Mouse (Mus musculus) neural tube, embryonic 15.5 days (tissue): ENCODE results near the gene Dgkd. TPM values are rescaled to one million over a fixed set of nuclear protein-coding genes. Genes with fewer than 3 reads are reported as not detected.

ENCODE experiments used
- ATAC-seq: fragments of 200-750 bp; cut with Nextera tagmentation; 2 replicates; pipeline ENCODE4 v1.8.0; 2017; ENCODE audit warnings: mild to moderate bottlenecking, moderate TSS enrichment, moderate library complexity; ENCODE audit not compliant: low FRiP score
- H3K27ac ChIP-seq: fragments of 300-500 bp; sonication (generic); replicated peaks from 2 replicates; pipeline ENCODE4 v1.5.1; 2015; ENCODE audit warnings: mild to moderate bottlenecking, inconsistent platforms
- H3K27me3 ChIP-seq: fragments of 300-500 bp; sonication (generic); replicated peaks from 2 replicates; pipeline ENCODE4 v1.6.1; 2015; ENCODE audit warnings: inconsistent platforms
- H3K36me3 ChIP-seq: fragments of 300-500 bp; sonication (generic); 2 replicates; pipeline ENCODE4 v1.6.1; 2015; ENCODE audit warnings: inconsistent platforms
- H3K4me1 ChIP-seq: fragments of 300-500 bp; sonication (generic); 2 replicates; pipeline ENCODE4 v1.6.1; 2015; ENCODE audit warnings: inconsistent platforms
- H3K4me2 ChIP-seq: fragments of 300-500 bp; sonication (generic); 2 replicates; pipeline ENCODE4 v1.6.1; 2015; ENCODE audit warnings: inconsistent platforms, mild to moderate bottlenecking, moderate library complexity
- H3K4me3 ChIP-seq: fragments of 300-500 bp; sonication (generic); replicated peaks from 2 replicates; pipeline ENCODE4 v1.5.1; 2015; ENCODE audit warnings: mild to moderate bottlenecking, inconsistent platforms
- H3K9ac ChIP-seq: fragments of 300-500 bp; sonication (generic); replicated peaks from 2 replicates; pipeline ENCODE4 v1.6.1; 2015; ENCODE audit warnings: mild to moderate bottlenecking, inconsistent platforms
- H3K9me3 ChIP-seq: fragments of 300-500 bp; sonication (generic); replicated peaks from 2 replicates; pipeline ENCODE4 v1.6.1; 2016; ENCODE audit warnings: inconsistent platforms
- WGBS: fragments of 180-500 bp; shearing (Covaris S2); methylation state at CpG from one replicate; pipeline ENCODE4 v1.1.7; 2015; ENCODE audit warnings: mixed read lengths; 5-methylcytosine and 5-hydroxymethylcytosine counted together
- polyA plus RNA-seq: library from polyadenylated mRNA; unstranded; fragments of >200 nt; fragmentation: Nextera tagmentation; extraction: Ambion mirVana; gene quantifications from 2 replicates; pipeline ENCODE4 v1.2.1, GENCODE M21; 2015

Gene Dgkd
- polyA plus RNA-seq, 1 experiment from 2014 or later, result 45.4 TPM

GRCm38 (mm10) chr1:87893414-87893813 lies 40.3 kb downstream of the Dgkd start:
- Histone ChIP-seq H3K4me1 (no peaks in the 10 kb centered on the region; the same call in 1 of the 2 replicates), H3K27ac (no peak overlapping the region), H3K36me3 (no peaks in the 10 kb centered on the region), H3K27me3 (no peaks in the 10 kb centered on the region), H3K4me3 (no peak overlapping the region), H3K9me3 (no peaks in the 10 kb centered on the region), H3K4me2 (no peak overlapping the region), H3K9ac (no peak overlapping the region)
- no peak for ATAC-seq
- 97% methylated on average over 4 of the region's 4 CpGs for WGBS

- H3K4me2 ChIP-seq, result no peak overlapping the region
- H3K4me1 ChIP-seq, result no peaks in the 10 kb centered on the region
- H3K36me3 ChIP-seq, result no peaks in the 10 kb centered on the region
- no peaks in the 10 kb centered on the region for H3K27me3 ChIP-seq
- ATAC-seq, result no peak
- no peaks in the 10 kb centered on the region for H3K9me3 ChIP-seq
- 92% methylated on average over 2 of the region's 2 CpGs for WGBS
- no peak overlapping the region for H3K9ac ChIP-seq
- no peak overlapping the region for H3K27ac ChIP-seq
- H3K4me3 ChIP-seq, result no peak overlapping the region
Observed at GRCm38 (mm10) chr1:87896921-87897320, 43.8 kb downstream of the Dgkd start.

GRCm38 (mm10) chr1:87899701-87900100 lies 46.6 kb downstream of the Dgkd start:
- 90% methylated on average over 2 of the region's 2 CpGs for WGBS
- no peaks in the 10 kb centered on the region for H3K9me3 ChIP-seq
- H3K27me3 ChIP-seq, result no peaks in the 10 kb centered on the region
- no peak for ATAC-seq
- no peak overlapping the region for H3K4me2 ChIP-seq
- no peaks in the 10 kb centered on the region for H3K4me1 ChIP-seq
- no peak overlapping the region for H3K4me3 ChIP-seq
- no peak overlapping the region for H3K9ac ChIP-seq
- no peaks in the 10 kb centered on the region for H3K36me3 ChIP-seq
- H3K27ac ChIP-seq, result no peak overlapping the region

DNA sequence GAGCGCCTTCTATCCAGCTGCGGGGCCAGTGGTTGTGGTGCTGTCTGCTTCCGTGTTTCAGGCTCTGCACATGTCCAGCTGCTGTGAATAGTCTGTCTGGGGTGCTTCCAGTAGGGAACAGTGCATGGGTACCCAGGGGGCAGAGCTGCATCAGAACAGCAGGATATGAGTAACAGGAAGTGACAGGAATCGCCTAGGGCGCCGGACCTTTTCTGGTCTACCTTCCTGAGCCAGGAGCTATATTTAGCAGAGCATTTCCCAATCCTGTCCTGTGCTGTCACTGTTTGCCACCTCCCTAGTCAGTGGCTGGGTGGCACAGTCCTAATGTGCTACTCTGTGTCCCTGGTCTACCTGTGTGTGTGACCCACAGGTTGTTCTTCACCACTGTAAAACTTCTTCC lies 47.9 kb downstream of the Dgkd start:
- 97% methylated on average over 6 of the region's 6 CpGs for WGBS
- Histone ChIP-seq H3K9ac (no peak overlapping the region), H3K4me3 (no peak overlapping the region), H3K27me3 (no peaks in the 10 kb centered on the region), H3K36me3 (no peaks in the 10 kb centered on the region), H3K27ac (no peak overlapping the region), H3K4me2 (no peak overlapping the region), H3K4me1 (no peaks in the 10 kb centered on the region), H3K9me3 (no peaks in the 10 kb centered on the region)
- no peak for ATAC-seq

DNA sequence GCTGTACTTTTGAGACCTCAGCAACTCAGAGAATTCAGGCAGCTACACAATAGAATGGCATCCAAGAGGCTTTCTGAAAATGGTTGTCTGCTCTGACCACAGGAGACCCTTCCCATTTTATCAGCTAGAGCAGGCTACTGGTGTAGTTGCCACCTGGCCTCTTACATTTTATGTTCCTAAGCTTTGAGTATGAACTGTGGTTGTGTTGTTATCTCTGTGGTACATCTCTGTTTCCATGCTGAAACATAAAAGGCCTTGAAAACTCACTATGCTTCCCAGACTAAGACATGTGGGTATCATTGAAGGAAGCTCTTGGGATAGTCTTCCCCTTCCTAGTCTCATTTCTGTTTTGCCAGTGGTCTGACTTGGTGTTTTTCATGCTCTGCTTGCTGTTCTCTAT lies 49.1 kb downstream of the Dgkd start:
- Histone ChIP-seq H3K4me2 (no peak overlapping the region), H3K9ac (no peak overlapping the region), H3K27me3 (no peaks in the 10 kb centered on the region), H3K36me3 (no peaks in the 10 kb centered on the region), H3K4me3 (no peak overlapping the region), H3K9me3 (no peaks in the 10 kb centered on the region), H3K27ac (no peak overlapping the region), H3K4me1 (no peaks in the 10 kb centered on the region)
- ATAC-seq, result no peak

GRCm38 (mm10) chr1:87906361-87906956 lies 53.4 kb downstream of the Dgkd start:
- Histone ChIP-seq H3K4me3 (no peak overlapping the region), H3K9ac (no peak overlapping the region), H3K4me1 (no peaks in the 10 kb centered on the region), H3K4me2 (no peak overlapping the region), H3K27me3 (no peaks in the 10 kb centered on the region), H3K27ac (no peak overlapping the region), H3K9me3 (no peaks in the 10 kb centered on the region), H3K36me3 (no peaks in the 10 kb centered on the region)
- no peak for ATAC-seq
- WGBS, result 91% methylated on average over 5 of the region's 5 CpGs

DNA sequence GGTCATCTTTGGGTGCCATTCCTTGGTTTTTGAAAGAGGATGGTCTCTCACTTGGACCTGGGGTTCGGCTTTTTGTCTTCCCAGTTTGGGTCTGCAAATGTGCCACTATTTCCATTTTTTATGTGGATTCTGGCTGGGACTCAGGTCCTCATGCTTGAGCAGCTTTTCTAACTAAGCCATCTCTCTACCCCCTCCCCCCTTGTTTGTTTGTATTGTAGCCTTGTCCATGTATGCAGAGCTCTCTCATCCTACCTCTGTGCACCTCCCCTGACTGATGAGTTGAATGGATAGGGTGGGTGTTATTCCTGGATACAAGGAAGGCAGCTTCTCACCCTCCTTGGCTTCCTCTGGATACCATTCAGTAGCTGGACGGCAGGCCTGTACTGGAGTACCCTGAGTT lies 54.9 kb downstream of the Dgkd start:
- 98% methylated on average over 2 of the region's 2 CpGs for WGBS
- H3K9me3 ChIP-seq, result no peaks in the 10 kb centered on the region
- H3K4me3 ChIP-seq, result no peak overlapping the region
- H3K27ac ChIP-seq, result no peak overlapping the region
- H3K4me1 ChIP-seq, result no peaks in the 10 kb centered on the region
- no peak overlapping the region for H3K4me2 ChIP-seq
- no peak for ATAC-seq
- no peaks in the 10 kb centered on the region for H3K27me3 ChIP-seq
- H3K9ac ChIP-seq, result no peak overlapping the region
- H3K36me3 ChIP-seq, result no peaks in the 10 kb centered on the region

- Histone ChIP-seq H3K4me1 (no peaks in the 10 kb centered on the region), H3K9ac (no peak overlapping the region), H3K4me2 (no peak overlapping the region), H3K4me3 (no peak overlapping the region), H3K27me3 (no peaks in the 10 kb centered on the region), H3K27ac (no peak overlapping the region), H3K36me3 (no peaks in the 10 kb centered on the region), H3K9me3 (no peaks in the 10 kb centered on the region)
- no peak for ATAC-seq
- 84% methylated on average over 3 of the region's 3 CpGs for WGBS
Observed at GRCm38 (mm10) chr1:87908736-87909135, 55.6 kb downstream of the Dgkd start.

GRCm38 (mm10) chr1:87909565-87909964 lies 56.5 kb downstream of the Dgkd start:
- Histone ChIP-seq H3K9ac (no peak overlapping the region), H3K27ac (no peak overlapping the region), H3K4me2 (no peak overlapping the region), H3K4me1 (no peaks in the 10 kb centered on the region), H3K4me3 (no peak overlapping the region), H3K9me3 (no peaks in the 10 kb centered on the region), H3K27me3 (no peaks in the 10 kb centered on the region), H3K36me3 (no peaks in the 10 kb centered on the region)
- no peak for ATAC-seq

DNA sequence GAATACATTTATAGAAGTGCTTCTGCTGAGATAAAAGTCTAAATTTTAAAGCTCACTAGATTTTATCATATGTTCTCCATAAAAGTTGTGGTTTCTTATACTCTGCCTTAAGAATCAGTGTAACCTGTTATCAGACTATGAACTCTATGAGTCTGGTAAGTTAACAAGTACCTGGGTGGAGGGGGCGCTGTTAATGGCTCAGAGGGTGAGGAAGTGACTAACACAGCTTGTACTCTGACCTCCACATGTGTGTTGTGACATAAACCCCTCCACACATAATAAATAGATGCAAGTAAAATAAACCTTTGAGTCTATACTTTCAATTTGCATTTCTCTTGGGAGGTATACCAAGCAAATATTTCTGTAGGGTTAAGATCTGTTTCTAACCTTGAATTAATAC lies 57.3 kb downstream of the Dgkd start:
- Histone ChIP-seq H3K4me2 (no peak overlapping the region), H3K9ac (no peak overlapping the region), H3K27ac (no peak overlapping the region), H3K4me1 (no peaks in the 10 kb centered on the region), H3K36me3 (no peaks in the 10 kb centered on the region), H3K9me3 (no peaks in the 10 kb centered on the region), H3K4me3 (no peak overlapping the region), H3K27me3 (no peaks in the 10 kb centered on the region)
- no peak for ATAC-seq
- WGBS, result 84% methylated on average over 1 of the region's 1 CpGs

DNA sequence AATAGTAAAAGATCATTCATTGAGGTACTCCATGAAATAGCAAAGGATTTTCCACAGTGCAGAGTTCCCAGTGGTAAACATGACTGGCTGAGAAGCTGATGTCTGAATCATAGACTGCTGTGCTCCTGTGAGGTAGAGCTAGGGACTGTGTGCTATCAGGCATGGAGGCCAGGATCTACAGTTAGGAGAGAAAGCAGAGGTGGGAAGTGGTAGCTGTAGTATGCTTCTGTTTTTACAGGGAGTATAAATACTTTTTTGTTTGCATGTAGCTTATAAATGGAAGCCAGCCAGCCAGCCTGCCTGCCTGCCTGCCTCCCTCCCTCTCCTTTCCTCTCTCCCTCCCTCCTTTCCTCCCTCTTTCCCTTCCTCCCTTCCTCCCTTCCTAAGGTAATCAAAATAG lies 60.3 kb downstream of the Dgkd start:
- peaks cover 17% of the 10 kb centered on the region for H3K36me3 ChIP-seq
- no peaks in the 10 kb centered on the region for H3K4me1 ChIP-seq
- no peak overlapping the region for H3K9ac ChIP-seq
- ATAC-seq, result no peak
- no peak overlapping the region for H3K4me2 ChIP-seq
- no peak overlapping the region for H3K27ac ChIP-seq
- no peak overlapping the region for H3K4me3 ChIP-seq
- no peaks in the 10 kb centered on the region for H3K9me3 ChIP-seq
- H3K27me3 ChIP-seq, result no peaks in the 10 kb centered on the region

DNA sequence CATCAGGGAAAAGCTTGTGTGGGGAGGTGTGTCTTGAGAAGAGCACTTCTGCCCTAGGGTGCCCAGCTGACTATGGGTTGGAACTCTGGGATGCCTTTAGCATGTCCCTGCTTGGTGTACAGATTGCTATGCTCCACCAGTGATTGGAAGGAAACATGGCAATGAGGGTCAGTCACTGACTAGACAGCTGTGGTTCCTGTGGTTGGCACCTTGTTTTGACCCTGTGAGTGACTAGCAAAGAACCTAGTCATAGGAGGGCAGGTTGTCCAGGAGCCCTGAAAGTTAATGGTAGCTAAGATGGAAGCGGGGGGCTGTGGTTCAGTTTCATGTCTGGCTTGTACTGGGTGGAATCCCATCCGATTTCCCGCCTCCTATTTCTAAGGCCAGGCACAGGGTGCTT lies 64.3 kb downstream of the Dgkd start:
- no peak overlapping the region for H3K9ac ChIP-seq
- H3K4me2 ChIP-seq, result no peak overlapping the region
- peaks cover 41% of the 10 kb centered on the region for H3K36me3 ChIP-seq
- H3K27me3 ChIP-seq, result no peaks in the 10 kb centered on the region
- H3K4me1 ChIP-seq, result no peaks in the 10 kb centered on the region
- no peaks in the 10 kb centered on the region for H3K9me3 ChIP-seq
- H3K27ac ChIP-seq, result no peak overlapping the region
- H3K4me3 ChIP-seq, result no peak overlapping the region
- no peak for ATAC-seq
- WGBS, result 97% methylated on average over 3 of the region's 3 CpGs

DNA sequence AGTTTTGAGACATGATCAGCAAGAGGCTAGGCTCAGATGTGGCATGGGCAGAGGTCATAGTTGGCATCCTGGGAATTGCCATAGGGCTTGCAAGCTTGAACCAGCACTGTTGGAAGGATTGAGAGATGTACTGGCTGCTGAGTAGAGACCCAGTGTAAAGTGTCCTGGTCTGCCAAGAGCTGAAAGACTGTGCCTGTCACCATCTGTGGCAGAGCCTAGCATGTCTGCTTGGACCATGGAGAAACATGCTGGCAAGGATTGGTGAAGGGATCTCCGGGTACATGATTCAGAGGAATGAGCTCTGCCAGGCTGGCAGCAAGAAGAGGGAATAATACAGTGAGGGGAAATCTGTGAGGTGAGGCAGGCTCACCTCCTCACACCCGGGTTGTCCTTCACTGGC lies 65.0 kb downstream of the Dgkd start:
- H3K4me3 ChIP-seq, result no peak overlapping the region
- H3K9ac ChIP-seq, result no peak overlapping the region
- H3K27ac ChIP-seq, result no peak overlapping the region
- no peak overlapping the region for H3K4me2 ChIP-seq
- H3K4me1 ChIP-seq, result no peaks in the 10 kb centered on the region
- peaks cover 41% of the 10 kb centered on the region for H3K36me3 ChIP-seq
- no peak for ATAC-seq
- no peaks in the 10 kb centered on the region for H3K27me3 ChIP-seq
- 98% methylated on average over 2 of the region's 2 CpGs for WGBS
- no peaks in the 10 kb centered on the region for H3K9me3 ChIP-seq
